Comparison of ENCODE assay signal across 18 mouse cellular contexts in the genomic region with DNA sequence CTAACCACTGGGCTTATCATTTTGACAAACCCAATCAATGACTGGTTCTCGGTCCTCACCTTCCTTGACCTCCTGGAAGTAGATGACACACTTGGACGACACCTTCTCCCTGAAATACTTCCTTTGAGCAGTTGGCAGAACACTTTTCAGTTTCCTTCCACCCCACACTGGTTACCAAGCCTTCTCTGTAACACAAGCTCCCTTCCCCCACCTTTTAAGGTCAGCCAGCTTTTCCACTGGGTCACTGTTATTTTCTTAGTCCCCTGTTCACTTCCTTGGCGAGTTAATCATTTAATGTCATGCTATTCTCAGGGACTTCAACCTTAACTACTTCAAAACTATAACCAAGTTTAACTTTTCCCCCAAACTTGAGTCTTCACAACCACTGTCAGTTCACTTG. TPM values are rescaled to one million over a fixed set of nuclear protein-coding genes. Genes with fewer than 3 reads are reported as not detected.
DNase-seq lines count a peak whose midpoint lies in the region; ATAC-seq and TF ChIP-seq lines count a peak whose summit lies in the region.
"Had no signal": no experiment of that assay in that cellular context is flagged by ENCODE, and none has a peak within 500 bp of the region (broad histone marks: within the 10 kb centered on the region; RNA-seq: fewer than 3 reads in every experiment).

No protein-coding gene starts in this region.

- peaks cover 22% of the 10 kb centered on the region for H3K36me3 ChIP-seq in megakaryocyte, embryonic 14.5 days (replicated peaks; ENCODE audit: low read length)

- no peaks in the 10 kb centered on the region for H3K9me3 ChIP-seq in megakaryocyte, embryonic 14.5 days
- H3K9me3 ChIP-seq: forebrain, embryonic 12.5 days; heart, embryonic 10.5 days had no signal

- H3K27me3 ChIP-seq in megakaryocyte, embryonic 14.5 days (replicated peaks), result no peaks in the 10 kb centered on the region
- H3K27me3 ChIP-seq in cerebellum, adult 2 months (ENCODE audit: control insufficient read depth, insufficient read depth, low read length), result no peaks in the 10 kb centered on the region
- H3K27me3 ChIP-seq: forebrain, embryonic 12.5 days had no signal

- no peak for ATAC-seq in megakaryocyte, adult 5-6 weeks (ENCODE audit: poor library complexity, severe bottlenecking)
- ATAC-seq: inflammation-experienced regulatory T-cells, adult 6 months had no signal

- WGBS in cerebellum, adult 2 months, result 87% methylated on average over 3 of the region's 3 CpGs

- DNase-seq in adrenal gland, postnatal 14 days, result peak; percentile 41
- DNase-seq in adrenal gland, adult 18-20 months (ENCODE audit: low spot score in 2 of 2), result no peak
- DNase-seq in kidney, postnatal 36 days, result peak; percentile 65 to 80
- DNase-seq in yolk sac, embryonic 10.5 days (ENCODE audit: low spot score), result peak; percentile 63
- no peak for DNase-seq in T-cell, adult 2 months (ENCODE audit: low spot score)
- no peak for DNase-seq in cerebellum, adult 2 months
- DNase-seq: adrenal gland, postnatal 25 days; lung, adult 18-20 months had no signal

- peaks cover 71% of the 10 kb centered on the region for H3K4me1 ChIP-seq in megakaryocyte, embryonic 14.5 days
- no peaks in the 10 kb centered on the region; the same call in 1 of the 2 replicates for H3K4me1 ChIP-seq in cerebellum, adult 2 months (ENCODE audit: control insufficient read depth, insufficient read depth, low read length)

- no peak for TF ChIP-seq CTCF in cerebellum, adult 2 months (IDR thresholded peaks at IDR 0.05; ENCODE audit: borderline replicate concordance, insufficient read depth, low read depth, low read length)

- H3K27ac ChIP-seq in cerebellum, adult 2 months (ENCODE audit: insufficient read depth, low read length), result no peak overlapping the region
- H3K27ac ChIP-seq: forebrain, embryonic 12.5 days; heart, embryonic 10.5 days; stomach, postnatal 0 days had no signal

- peak overlapping the region; percentile 15 for H3K4me3 ChIP-seq in megakaryocyte, embryonic 14.5 days (replicated peaks)
- no peak overlapping the region for H3K4me3 ChIP-seq in cerebellum, adult 2 months (replicated peaks; ENCODE audit: insufficient read depth, low read depth, low read length)
- H3K4me3 ChIP-seq: forebrain, embryonic 12.5 days had no signal

- TF ChIP-seq POLR2A in cerebellum, adult 2 months (IDR thresholded peaks at IDR 0.05; ENCODE audit: borderline replicate concordance, insufficient read depth, low read length), result no peak

RNA-seq across cellular contexts. Expression of gene Slc25a17, which starts 1.7 kb away (rescaled TPM):
- total RNA-seq in adrenal gland, postnatal 14 days (2021), result 139 and 141 TPM in 2 replicates
- 100 to 1,000 TPM in 1 of 2 experiments, 10 to 100 TPM in 1; 62.3 to 108 TPM for total RNA-seq in adrenal gland, adult 18-20 months (2021)
- polyA plus RNA-seq in megakaryocyte, embryonic 14.5 days (2012; ENCODE audit: insufficient read depth, low replicate concordance), result 3.7 TPM in 1 of 2 replicates, not detected in the other
- total RNA-seq in megakaryocyte, adult 5-6 weeks (2015), result 56.7 and 56.8 TPM in 2 replicates
- total RNA-seq in megakaryocyte, adult 5-6 weeks (2017), result 61.3 and 67.6 TPM in 2 replicates
- 55.8 and 56.0 TPM in 2 replicates for polyA plus RNA-seq in cerebellum, adult 2 months (2012; rRNA removed)

RNA-seq across cellular contexts. Expression of gene St13, which starts 40.9 kb away (rescaled TPM):
- 256 and 303 TPM in 2 replicates for total RNA-seq in adrenal gland, postnatal 14 days (2021)
- total RNA-seq in adrenal gland, adult 18-20 months (2021), result 100 to 1,000 TPM; 319 to 323 TPM
- polyA plus RNA-seq in megakaryocyte, embryonic 14.5 days (2012; ENCODE audit: insufficient read depth, low replicate concordance), result 33.7 and 151 TPM in 2 replicates
- 47.5 and 60.1 TPM in 2 replicates for total RNA-seq in megakaryocyte, adult 5-6 weeks (2015)
- total RNA-seq in megakaryocyte, adult 5-6 weeks (2017), result 162 and 222 TPM in 2 replicates
- polyA plus RNA-seq in cerebellum, adult 2 months (2012; rRNA removed), result 75.6 and 85.3 TPM in 2 replicates

RNA-seq across cellular contexts. Expression of gene Xpnpep3, which starts 41.0 kb away (rescaled TPM):
- 21.6 and 29.2 TPM in 2 replicates for total RNA-seq in adrenal gland, postnatal 14 days (2021)
- 10 to 100 TPM; 28.0 to 30.1 TPM for total RNA-seq in adrenal gland, adult 18-20 months (2021)
- 0.21 and 3.4 TPM in 2 replicates for polyA plus RNA-seq in megakaryocyte, embryonic 14.5 days (2012; ENCODE audit: insufficient read depth, low replicate concordance)
- 3.3 and 6.8 TPM in 2 replicates for total RNA-seq in megakaryocyte, adult 5-6 weeks (2015)
- 9.1 and 15.7 TPM in 2 replicates for total RNA-seq in megakaryocyte, adult 5-6 weeks (2017)
- 7.3 and 9.0 TPM in 2 replicates for polyA plus RNA-seq in cerebellum, adult 2 months (2012; rRNA removed)

RNA-seq across cellular contexts. Expression of gene Dnajb7, which starts 49.2 kb away (rescaled TPM):
- total RNA-seq in adrenal gland, postnatal 14 days (2021), result not detected in 2 replicates
- not detected for total RNA-seq in adrenal gland, adult 18-20 months (2021)
- polyA plus RNA-seq in megakaryocyte, embryonic 14.5 days (2012; ENCODE audit: insufficient read depth, low replicate concordance), result not detected in 2 replicates
- total RNA-seq in megakaryocyte, adult 5-6 weeks (2015), result not detected in 2 replicates
- 0.18 TPM in 1 of 2 replicates, not detected in the other for total RNA-seq in megakaryocyte, adult 5-6 weeks (2017)
- polyA plus RNA-seq in cerebellum, adult 2 months (2012; rRNA removed), result 0.07 TPM in 1 of 2 replicates, not detected in the other
- total RNA-seq: adrenal gland, postnatal 25 days; gastrocnemius, adult 8-10 months; heart, postnatal 25 days; left cerebral cortex, adult 8-10 months; neutrophil, adult 5-6 weeks had no signal

Comparison
In these comparisons a context has a peak if more than half of its experiments do, and no peak if none do; other contexts are left out.
1. DNase-seq: peak in adrenal gland, postnatal 14 days (single experiment), kidney, postnatal 36 days (2 of 2) and yolk sac, embryonic 10.5 days (single experiment); none in adrenal gland, adult 18-20 months (0 of 2), T-cell, adult 2 months (single experiment) and cerebellum, adult 2 months (0 of 2).